Mouse (Mus musculus) limb, embryonic 15.5 days (tissue): ENCODE results near the gene Slc25a17. TPM values are rescaled to one million over a fixed set of nuclear protein-coding genes. Genes with fewer than 3 reads are reported as not detected.

Experiments
- ATAC-seq: fragments of 200-750 bp; cut with Nextera tagmentation; 2 replicates; pipeline ENCODE4 v1.8.0; 2017; ENCODE audit warnings: low read depth, moderate TSS enrichment; ENCODE audit not compliant: insufficient number of reproducible peaks, low FRiP score, low TSS enrichment
- H3K27ac ChIP-seq: fragments of 300-500 bp; sonication (generic); 2 replicates; pipeline ENCODE4 v1.5.1; 2015; ENCODE audit warnings: moderate library complexity, mild to moderate bottlenecking, inconsistent platforms
- H3K27me3 ChIP-seq: fragments of 300-500 bp; sonication (generic); 2 replicates; pipeline ENCODE4 v1.6.1; 2015; ENCODE audit warnings: inconsistent platforms
- H3K36me3 ChIP-seq: fragments of 300-500 bp; sonication (generic); 2 replicates; pipeline ENCODE4 v1.6.1; 2015; ENCODE audit warnings: inconsistent platforms
- H3K4me1 ChIP-seq: fragments of 300-500 bp; sonication (generic); 2 replicates; pipeline ENCODE4 v1.6.1; 2015; ENCODE audit warnings: inconsistent platforms
- H3K4me2 ChIP-seq: fragments of 300-500 bp; sonication (generic); 2 replicates; pipeline ENCODE4 v1.6.1; 2015; ENCODE audit warnings: mild to moderate bottlenecking, inconsistent platforms
- H3K4me3 ChIP-seq: fragments of 300-500 bp; sonication (generic); 2 replicates; pipeline ENCODE4 v1.5.1; 2015; ENCODE audit warnings: mild to moderate bottlenecking, inconsistent platforms
- H3K9ac ChIP-seq: fragments of 300-500 bp; sonication (generic); 2 replicates; pipeline ENCODE4 v1.6.1; 2015; ENCODE audit warnings: inconsistent platforms
- H3K9me3 ChIP-seq: fragments of 300-500 bp; sonication (generic); 2 replicates; pipeline ENCODE4 v1.6.1; 2016; ENCODE audit warnings: inconsistent platforms
- WGBS: fragments of 180-500 bp; shearing (Covaris S2); methylation state at CpG from one replicate; pipeline ENCODE4 v1.1.7; 2015; 5-methylcytosine and 5-hydroxymethylcytosine counted together
- polyA plus RNA-seq: library from polyadenylated mRNA; unstranded; fragments of >200 nt; fragmentation: Nextera tagmentation; extraction: Ambion mirVana; gene quantifications from 2 replicates; pipeline ENCODE4 v1.2.1, GENCODE M21; 2015

The Slc25a17 gene
- polyA plus RNA-seq, 1 experiment from 2014 or later: 124 TPM

DNA sequence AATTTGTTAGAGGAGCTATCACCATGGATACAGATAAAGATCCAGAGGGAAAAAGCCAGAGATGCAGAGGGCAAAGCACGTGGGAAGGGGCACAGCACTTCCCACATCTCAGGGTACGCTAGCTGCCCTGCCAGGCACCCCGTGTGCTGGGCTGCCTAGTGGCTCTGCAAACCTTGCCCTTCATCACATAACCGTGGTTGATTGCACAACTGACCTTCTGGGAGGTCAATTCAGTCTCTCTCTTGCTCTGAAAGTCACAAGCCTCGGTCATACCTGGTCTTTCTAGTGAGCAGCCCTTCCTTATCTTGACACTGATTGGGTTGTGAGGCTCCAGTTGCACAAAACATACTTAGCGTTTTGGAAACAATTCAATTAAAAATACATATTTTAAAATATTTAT lies 62.4 kb downstream of the Slc25a17 start:
- 84% methylated on average over 6 of the region's 6 CpGs for WGBS

DNA sequence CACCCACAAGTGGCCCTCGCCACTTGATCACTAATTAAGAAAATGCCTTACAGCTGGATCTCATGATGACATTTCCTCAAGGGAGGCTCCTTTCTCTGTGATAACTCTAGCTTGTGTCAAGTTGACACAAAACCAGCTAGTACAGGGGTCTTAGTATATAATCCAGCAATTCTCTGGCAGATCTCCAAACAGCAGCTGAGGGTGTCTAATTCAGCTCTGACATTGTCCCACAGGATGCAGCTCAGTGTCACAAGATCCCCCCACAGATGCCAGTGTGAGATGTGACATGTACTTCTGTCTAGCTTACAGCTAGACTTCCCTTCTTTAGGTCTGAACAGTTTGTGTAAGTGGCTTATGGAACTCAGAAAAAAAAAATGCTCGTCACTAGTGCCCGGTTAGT lies 63.1 kb downstream of the Slc25a17 start:
- Histone ChIP-seq H3K9me3 (no peaks in the 10 kb centered on the region), H3K36me3 (no peaks in the 10 kb centered on the region), H3K4me1 (no peaks in the 10 kb centered on the region), H3K27me3 (no peaks in the 10 kb centered on the region), H3K4me3 (no peak overlapping the region), H3K27ac (no peak overlapping the region), H3K9ac (no peak overlapping the region), H3K4me2 (no peak overlapping the region)
- ATAC-seq: no peak
- WGBS: 73% methylated on average over 3 of the region's 3 CpGs

More for the DNA sequence above, 62.4 kb downstream of the Slc25a17 start:
- no peaks in the 10 kb centered on the region for H3K4me1 ChIP-seq
- H3K4me2 ChIP-seq: no peak overlapping the region
- H3K27ac ChIP-seq: no peak overlapping the region
- H3K27me3 ChIP-seq: no peaks in the 10 kb centered on the region
- no peak for ATAC-seq
- H3K4me3 ChIP-seq: no peak overlapping the region
- H3K9me3 ChIP-seq: no peaks in the 10 kb centered on the region
- no peaks in the 10 kb centered on the region for H3K36me3 ChIP-seq
- H3K9ac ChIP-seq: no peak overlapping the region

DNA sequence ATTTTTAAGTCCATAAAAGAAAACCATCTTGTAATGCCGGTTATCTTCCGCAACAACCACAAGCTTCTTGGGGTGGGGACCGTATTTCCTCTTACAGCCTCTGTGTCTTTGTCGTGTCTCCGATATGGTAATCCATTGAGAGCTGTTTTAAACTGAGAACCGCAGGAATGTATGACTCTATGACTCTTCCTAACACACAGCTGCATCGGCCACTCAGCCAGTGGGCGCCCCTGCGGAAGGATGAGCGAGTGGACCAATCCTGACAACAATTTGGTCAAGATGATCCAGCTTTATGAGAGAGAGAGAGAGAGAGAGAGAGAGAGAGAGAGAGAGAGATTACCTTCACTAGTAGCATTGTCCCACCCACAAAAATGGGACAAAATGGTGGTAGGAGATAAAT lies 65.7 kb downstream of the Slc25a17 start:
- H3K27me3 ChIP-seq: no peaks in the 10 kb centered on the region
- no peak overlapping the region for H3K4me3 ChIP-seq
- no peak overlapping the region for H3K27ac ChIP-seq
- no peak for ATAC-seq
- H3K36me3 ChIP-seq: no peaks in the 10 kb centered on the region
- WGBS: 87% methylated on average over 10 of the region's 10 CpGs
- H3K9ac ChIP-seq: no peak overlapping the region
- H3K4me1 ChIP-seq: no peaks in the 10 kb centered on the region
- no peaks in the 10 kb centered on the region for H3K9me3 ChIP-seq
- H3K4me2 ChIP-seq: no peak overlapping the region

DNA sequence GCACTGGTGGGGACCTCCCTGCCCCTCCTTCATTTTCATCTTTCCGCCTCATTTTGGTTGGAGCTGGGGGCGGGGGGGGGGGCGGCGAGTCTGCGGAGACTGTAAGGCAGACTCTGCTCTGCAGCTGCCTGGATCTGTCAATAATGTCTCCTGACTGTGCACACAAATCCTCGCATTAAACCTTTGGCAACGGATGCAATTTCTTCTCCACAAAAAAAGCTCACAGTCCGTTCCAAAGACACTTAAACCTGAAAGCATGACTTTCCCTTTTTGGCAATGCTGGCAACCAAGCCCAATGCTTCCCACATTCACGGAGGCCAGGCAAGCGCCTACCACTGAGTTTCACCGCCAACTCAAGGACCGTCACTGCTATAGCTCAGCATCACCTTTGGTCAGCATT lies 66.2 kb downstream of the Slc25a17 start:
- Histone ChIP-seq H3K27ac (no peak overlapping the region), H3K4me3 (no peak overlapping the region), H3K27me3 (no peaks in the 10 kb centered on the region), H3K9me3 (no peaks in the 10 kb centered on the region), H3K4me2 (no peak overlapping the region), H3K9ac (no peak overlapping the region), H3K36me3 (no peaks in the 10 kb centered on the region), H3K4me1 (no peaks in the 10 kb centered on the region)
- WGBS: 63% methylated on average over 12 of the region's 12 CpGs
- no peak for ATAC-seq

DNA sequence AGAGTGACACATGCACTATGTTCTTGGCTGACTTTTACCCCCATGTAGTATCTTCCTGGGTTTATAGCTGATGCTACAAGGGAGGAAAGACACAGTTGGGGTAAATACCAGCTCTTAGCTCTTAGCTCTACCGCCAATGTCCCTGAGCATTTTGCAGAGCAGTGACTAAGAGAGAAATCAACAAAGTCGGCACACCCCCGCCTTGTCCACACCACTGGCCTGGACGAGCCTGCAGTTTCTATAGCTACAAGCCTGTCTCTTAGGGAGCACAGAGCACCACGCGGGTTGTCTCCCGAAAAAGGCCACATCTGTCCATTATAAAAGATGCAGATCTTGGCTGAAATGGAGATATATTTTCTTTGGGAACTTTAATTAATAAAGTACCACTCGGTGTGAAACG lies 69.9 kb downstream of the Slc25a17 start:
- H3K4me3 ChIP-seq: no peak overlapping the region
- H3K9ac ChIP-seq: no peak overlapping the region
- H3K4me1 ChIP-seq: no peaks in the 10 kb centered on the region
- H3K27ac ChIP-seq: no peak overlapping the region
- ATAC-seq: no peak
- H3K9me3 ChIP-seq: no peaks in the 10 kb centered on the region
- H3K36me3 ChIP-seq: no peaks in the 10 kb centered on the region
- no peak overlapping the region for H3K4me2 ChIP-seq
- no peaks in the 10 kb centered on the region for H3K27me3 ChIP-seq
- 82% methylated on average over 9 of the region's 9 CpGs for WGBS

DNA sequence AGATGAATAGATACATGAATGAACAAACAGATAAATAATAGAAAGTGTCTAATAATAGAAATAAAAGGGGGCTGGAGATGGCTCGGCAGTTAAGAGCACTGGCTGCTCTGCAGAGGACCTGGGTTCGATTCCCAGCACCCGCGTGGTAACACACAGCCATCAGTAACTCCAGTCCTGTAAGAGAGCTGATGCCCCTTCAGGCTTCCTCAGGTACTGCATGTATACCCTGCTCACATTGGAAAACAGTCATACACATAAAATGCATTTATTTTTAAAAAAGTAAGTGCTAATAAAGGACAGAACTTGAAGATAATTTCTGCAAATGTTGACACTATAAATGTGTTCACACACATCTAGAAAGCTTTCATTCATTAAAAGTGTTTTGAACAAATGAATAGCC lies 70.4 kb downstream of the Slc25a17 start:
- 90% methylated on average over 4 of the region's 4 CpGs for WGBS
- Histone ChIP-seq H3K27ac (no peak overlapping the region), H3K4me2 (no peak overlapping the region), H3K36me3 (no peaks in the 10 kb centered on the region), H3K27me3 (no peaks in the 10 kb centered on the region), H3K9me3 (no peaks in the 10 kb centered on the region), H3K4me1 (no peaks in the 10 kb centered on the region), H3K9ac (no peak overlapping the region), H3K4me3 (no peak overlapping the region)
- ATAC-seq: no peak

DNA sequence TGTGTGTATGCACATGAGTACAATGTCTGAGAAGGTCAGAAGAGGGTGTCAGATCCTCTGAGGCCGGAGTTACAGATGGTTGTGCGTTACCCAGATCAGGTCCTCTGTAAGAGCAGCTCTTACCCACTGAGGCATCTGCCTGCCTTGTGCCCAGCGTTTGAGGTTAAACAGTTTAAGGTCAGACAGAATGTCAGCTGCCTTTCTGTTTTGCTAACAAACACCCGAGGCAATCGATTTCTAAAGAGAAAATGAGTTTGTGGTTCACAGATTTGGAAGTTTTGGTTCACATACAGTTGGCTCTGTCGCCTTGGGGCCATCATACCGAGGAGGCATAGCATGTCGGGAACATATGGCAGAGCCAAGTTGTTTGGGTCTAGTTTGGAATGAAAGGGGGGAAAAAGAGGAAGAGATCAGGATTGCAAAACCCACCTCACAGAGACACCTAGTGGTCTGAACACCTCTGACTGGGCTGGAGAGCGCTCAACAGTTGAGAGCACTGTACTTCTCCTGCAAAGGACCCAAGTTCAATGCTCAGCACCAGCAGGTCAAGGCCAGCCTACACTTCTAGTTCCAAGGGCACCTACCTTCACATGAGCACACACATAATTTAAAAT lies 76.4 kb downstream of the Slc25a17 start:
- H3K27me3 ChIP-seq: no peaks in the 10 kb centered on the region
- no peak overlapping the region for H3K4me3 ChIP-seq
- H3K4me2 ChIP-seq: no peak overlapping the region
- no peaks in the 10 kb centered on the region for H3K9me3 ChIP-seq
- H3K4me1 ChIP-seq: no peaks in the 10 kb centered on the region
- WGBS: 72% methylated on average over 9 of the region's 9 CpGs
- no peaks in the 10 kb centered on the region for H3K36me3 ChIP-seq
- H3K9ac ChIP-seq: no peak overlapping the region
- H3K27ac ChIP-seq: no peak overlapping the region
- ATAC-seq: no peak

DNA sequence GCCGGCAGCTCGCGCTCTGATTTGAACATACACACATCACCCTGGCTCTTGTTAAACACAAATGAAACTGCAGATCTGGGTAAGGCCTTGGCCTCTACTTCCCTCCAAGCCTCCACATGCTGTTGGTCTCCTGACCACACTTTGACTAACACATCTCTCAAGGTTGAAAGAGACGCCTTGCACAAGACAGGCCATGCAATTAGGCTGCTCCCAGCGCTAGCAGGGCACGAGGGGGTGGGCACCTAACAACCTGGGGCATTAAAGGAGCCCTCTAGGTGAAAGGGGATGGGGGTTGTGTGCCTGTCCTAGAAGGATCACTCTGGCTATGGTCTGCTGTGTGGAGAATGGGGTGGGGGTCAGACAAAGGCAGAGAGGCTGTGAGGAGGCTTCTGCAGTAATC lies 81.9 kb downstream of the Slc25a17 start:
- 73% methylated on average over 6 of the region's 6 CpGs for whole genome bisulfite sequencing
- H3K27ac ChIP-seq: no peak overlapping the region

DNA sequence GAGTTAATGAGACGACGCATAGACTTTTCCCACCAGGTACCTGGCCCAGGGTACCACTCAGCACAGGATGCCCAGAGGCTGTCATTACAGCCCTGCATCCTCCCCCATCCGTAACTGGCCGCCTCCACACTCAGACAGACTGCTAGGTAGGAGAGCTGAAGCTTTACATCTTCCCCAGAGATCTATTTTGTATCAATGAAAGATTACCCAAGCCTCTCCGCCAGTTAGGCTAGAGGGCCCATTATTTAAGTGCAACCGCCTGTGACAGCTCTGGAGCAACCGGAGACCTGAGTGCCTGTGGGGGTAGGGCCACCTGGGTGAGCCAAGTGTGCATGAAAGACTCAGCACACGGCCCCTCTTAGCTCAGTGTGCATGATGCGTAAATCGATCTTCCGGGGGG lies 82.7 kb downstream of the Slc25a17 start:
- Histone ChIP-seq H3K4me3 (no peak overlapping the region), H3K9ac (no peak overlapping the region), H3K27me3 (no peaks in the 10 kb centered on the region), H3K4me1 (peaks cover 13% of the 10 kb centered on the region), H3K9me3 (no peaks in the 10 kb centered on the region), H3K36me3 (no peaks in the 10 kb centered on the region), H3K27ac (no peak overlapping the region), H3K4me2 (no peak overlapping the region)
- 15% methylated on average over 11 of the region's 11 CpGs for WGBS
- ATAC-seq: no peak

More for the DNA sequence above, 81.9 kb downstream of the Slc25a17 start:
- Histone ChIP-seq H3K36me3 (no peaks in the 10 kb centered on the region), H3K27me3 (no peaks in the 10 kb centered on the region), H3K4me2 (no peak overlapping the region), H3K9me3 (no peaks in the 10 kb centered on the region), H3K4me1 (peaks cover 12% of the 10 kb centered on the region), H3K4me3 (no peak overlapping the region), H3K9ac (no peak overlapping the region)
- no peak for ATAC-seq

DNA sequence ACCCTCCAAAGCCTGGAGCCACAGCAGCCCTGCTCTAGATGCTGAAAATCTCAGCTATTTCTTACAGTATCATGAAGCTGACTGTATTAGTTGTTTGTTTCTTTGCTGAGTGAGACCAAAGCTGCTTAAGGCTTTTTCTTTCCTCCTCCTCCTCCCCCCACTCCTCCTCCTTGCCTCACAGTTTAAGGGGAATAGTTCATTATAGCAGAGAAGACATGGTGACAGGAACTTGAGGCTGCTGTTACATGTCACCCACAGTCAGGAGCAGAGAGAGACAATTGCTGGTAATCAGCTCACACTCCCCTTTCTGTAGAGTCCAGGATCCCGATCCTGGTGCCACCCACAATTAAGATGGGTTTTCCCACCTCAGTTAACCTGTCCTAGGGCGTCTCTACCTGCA lies 87.3 kb downstream of the Slc25a17 start:
- Histone ChIP-seq H3K4me1 (peaks cover 18% of the 10 kb centered on the region), H3K36me3 (no peaks in the 10 kb centered on the region), H3K9ac (no peak overlapping the region), H3K27me3 (no peaks in the 10 kb centered on the region), H3K4me2 (no peak overlapping the region), H3K27ac (no peak overlapping the region), H3K9me3 (no peaks in the 10 kb centered on the region), H3K4me3 (no peak overlapping the region)
- WGBS: 52% methylated on average over 2 of the region's 2 CpGs
- no peak for ATAC-seq

DNA sequence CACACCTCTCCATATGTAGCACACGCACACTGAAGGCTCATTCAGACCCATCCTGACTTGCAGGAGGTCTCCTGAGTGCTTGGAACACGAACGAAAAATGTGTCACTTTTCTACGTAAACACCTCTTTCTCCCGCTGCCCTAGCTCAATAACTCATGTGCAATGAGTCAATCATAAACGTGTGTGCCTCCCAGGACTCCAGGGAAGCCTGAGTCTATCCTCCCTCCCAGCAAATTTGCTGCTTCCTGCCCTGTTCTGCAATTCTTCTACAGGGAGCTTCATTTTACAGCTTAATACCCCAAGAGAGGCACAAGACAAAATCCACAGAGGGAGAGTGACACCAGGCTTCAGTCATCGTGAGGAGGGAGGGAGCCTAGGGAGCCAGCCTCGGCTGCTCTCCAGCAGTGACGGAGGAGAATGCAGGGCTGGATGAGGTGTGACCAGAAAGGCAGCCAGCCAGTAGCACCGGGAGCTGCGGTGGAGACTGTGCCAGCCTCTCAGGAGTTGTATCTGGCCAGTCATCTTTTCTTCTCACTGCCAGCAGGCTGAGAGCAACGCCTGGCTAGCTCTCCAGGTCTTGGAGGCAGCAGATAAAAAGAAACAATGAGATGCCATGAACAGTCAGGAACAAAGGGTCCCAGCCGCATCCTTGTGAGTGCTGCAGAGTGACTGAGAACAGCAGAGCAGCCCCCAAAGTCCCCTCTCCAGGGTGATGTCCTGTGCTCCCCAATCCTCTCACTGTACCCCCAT lies 88.1 kb downstream of the Slc25a17 start:
- Histone ChIP-seq H3K9ac (no peak overlapping the region), H3K4me1 (peaks cover 11% of the 10 kb centered on the region), H3K4me2 (no peak overlapping the region), H3K9me3 (no peaks in the 10 kb centered on the region), H3K27ac (no peak overlapping the region), H3K4me3 (no peak overlapping the region; the same call in 1 of the 2 replicates), H3K36me3 (no peaks in the 10 kb centered on the region), H3K27me3 (no peaks in the 10 kb centered on the region)
- no peak for ATAC-seq
- WGBS: 15% methylated on average over 13 of the region's 13 CpGs
